Mouse (Mus musculus) heart, adult 2 months (tissue): ENCODE data around the gene Acap3. TPM values are rescaled to one million over a fixed set of nuclear protein-coding genes. Genes with fewer than 3 reads are reported as not detected.
A peak's percentile ranks its signal among the peaks of the same experiment; 100 is the strongest.

Source experiments
- DNase-seq, 2 experiments: peaks; one replicate each; pipeline ENCODE4 v3.0.0; 2021
- H3K27ac ChIP-seq: fragments of 200-600 bp; 2 replicates; pipeline ENCODE4 v1.8.1; 2022
- H3K27me3 ChIP-seq: fragments of 200-500 bp; 2 replicates; pipeline ENCODE4 v1.6.1; 2012; ENCODE audit warnings: mild to moderate bottlenecking, low read length, inconsistent platforms, mixed read lengths; ENCODE audit not compliant: control insufficient read depth, insufficient read depth
- H3K36me3 ChIP-seq: fragments of 200-500 bp; 2 replicates; pipeline ENCODE4 v1.6.1; 2012; ENCODE audit warnings: low read length, inconsistent platforms; ENCODE audit not compliant: control insufficient read depth, insufficient read depth
- H3K4me1 ChIP-seq: fragments of 200-500 bp; 2 replicates; pipeline ENCODE4 v1.6.1; 2011; ENCODE audit warnings: low read length; ENCODE audit not compliant: control insufficient read depth, insufficient read depth
- H3K4me3 ChIP-seq: fragments of 200-600 bp; 2 replicates; pipeline ENCODE4 v1.8.1; 2022
- H3K79me2 ChIP-seq: fragments of 200-500 bp; replicated peaks from 2 replicates; pipeline ENCODE4 v1.6.1; 2012; ENCODE audit warnings: mild to moderate bottlenecking, inconsistent platforms, low read length, moderate library complexity, mixed read lengths; ENCODE audit not compliant: control insufficient read depth, insufficient read depth
- H3K9ac ChIP-seq: fragments of 200-500 bp; 2 replicates; pipeline ENCODE4 v1.6.1; 2012; ENCODE audit warnings: low read depth, mild to moderate bottlenecking, control low read depth, inconsistent platforms, low read length, mixed read lengths
- CTCF ChIP-seq: fragments of 200-600 bp; IDR thresholded peaks from 2 replicates; pipeline ENCODE4 v1.8.1; 2022; ENCODE audit warnings: antibody characterized with exemption, mild to moderate bottlenecking, moderate library complexity
- EP300 ChIP-seq: fragments of 200-500 bp; IDR thresholded peaks from 2 replicates; pipeline ENCODE4 v1.6.1; 2011; ENCODE audit warnings: low read depth, low read length, control low read depth; ENCODE audit not compliant: insufficient read depth
- POLR2A ChIP-seq: fragments of 200-500 bp; IDR thresholded peaks from 2 replicates; pipeline ENCODE4 v1.6.1; 2011; ENCODE audit warnings: mild to moderate bottlenecking, low read depth, low read length, control low read depth; ENCODE audit not compliant: insufficient read depth
- WGBS: fragments of 180-500 bp; shearing (Covaris S2); methylation state at CpG from one replicate; pipeline ENCODE4 v1.1.7; 2018; 5-methylcytosine and 5-hydroxymethylcytosine counted together
- intact Hi-C: fragments of 180-260 bp; cut with DNase I; formaldehyde crosslinking; loops from one replicate; pipeline ENCODE4 v1.15.1; 2025
- polyA plus RNA-seq: library from polyadenylated mRNA; depleted of rRNA; stranded (reverse); fragments of >200 nt; gene quantifications from 2 replicates; pipeline ENCODE4 v1.2.3, GENCODE M21; 2012
- total RNA-seq, 2 experiments: library from RNA; stranded (reverse); gene quantifications; 2 replicates each; pipeline ENCODE4 v1.2.3; 2021

Acap3 gene
- total and polyA plus RNA-seq, 3 experiments = 9.7 to 19.2 (median 11.3) TPM

- intact Hi-C loops = no loop called here
- no peak overlapping the region for H3K27ac ChIP-seq
- DNase-seq = peak; percentile 1 to 15
- peaks cover 10% of the 10 kb centered on the region; the same call in 1 of the 2 replicates for H3K79me2 ChIP-seq
- 88% methylated on average over 5 of the region's 5 CpGs for WGBS
- peaks cover 18% of the 10 kb centered on the region for H3K4me1 ChIP-seq
- no peaks in the 10 kb centered on the region; the same call in 1 of the 2 replicates for H3K36me3 ChIP-seq
- H3K27me3 ChIP-seq = no peaks in the 10 kb centered on the region
- no peak overlapping the region for H3K9ac ChIP-seq
- TF ChIP-seq POLR2A = no peak
- TF ChIP-seq EP300 = no peak
- no peak for TF ChIP-seq CTCF
- no peak overlapping the region for H3K4me3 ChIP-seq
Measured at GRCm38 (mm10) chr4:155889316-155889715, 2.3 kb upstream of the Acap3 start.

GRCm38 (mm10) chr4:155891011-155891471 is 581 bp upstream of the Acap3 start:
- no peak for DNase-seq
- peaks cover 3% of the 10 kb centered on the region for H3K36me3 ChIP-seq
- TF ChIP-seq EP300 (no peak), POLR2A (no peak), CTCF (no peak)
- intact Hi-C loops = loop anchor here (5.0 kb wide), 1 partner anchor 221 kb away; no protein-coding TSS in a partner anchor
- H3K4me3 ChIP-seq = peak overlapping the region; percentile 96
- H3K27me3 ChIP-seq = no peaks in the 10 kb centered on the region
- peaks cover 26% of the 10 kb centered on the region for H3K4me1 ChIP-seq
- H3K27ac ChIP-seq = peak overlapping the region; percentile 96
- H3K79me2 ChIP-seq = peaks cover 10% of the 10 kb centered on the region; the same call in 1 of the 2 replicates
- H3K9ac ChIP-seq = peak overlapping the region; percentile 66
- WGBS = 1% methylated on average over 34 of the region's 34 CpGs

- peaks cover 3% of the 10 kb centered on the region for H3K36me3 ChIP-seq
- TF ChIP-seq EP300 (no peak), POLR2A (peak; percentile 49), CTCF (peak; percentile 54)
- peaks cover 27% of the 10 kb centered on the region for H3K4me1 ChIP-seq
- under 1% methylated on average over 55 of the region's 56 CpGs for WGBS
- intact Hi-C loops = loop anchor here (2.0 to 5.0 kb wide), 3 partner anchors 23 to 220 kb away; partner anchors contain the start of genes Cptp, Ints11 and Ube2j2
- peaks cover 10% of the 10 kb centered on the region; the same call in 1 of the 2 replicates for H3K79me2 ChIP-seq
- H3K27me3 ChIP-seq = no peaks in the 10 kb centered on the region
- peak; percentile 90 to 92 for DNase-seq
- peak overlapping the region; percentile 98 for H3K9ac ChIP-seq
- H3K4me3 ChIP-seq = peak overlapping the region; percentile 96
- H3K27ac ChIP-seq = peak overlapping the region; percentile 96
Measured at GRCm38 (mm10) chr4:155892017-155892416, 395 bp downstream of the Acap3 start.

- no peak for TF ChIP-seq POLR2A
- no peak for TF ChIP-seq EP300
- Histone ChIP-seq H3K4me3 (peak overlapping the region; percentile 96), H3K36me3 (peaks cover 3% of the 10 kb centered on the region), H3K27ac (peak overlapping the region; percentile 96), H3K9ac (peak overlapping the region; percentile 98), H3K4me1 (peaks cover 27% of the 10 kb centered on the region), H3K79me2 (peaks cover 10% of the 10 kb centered on the region; the same call in 1 of the 2 replicates), H3K27me3 (no peaks in the 10 kb centered on the region)
- DNase-seq = no peak
- intact Hi-C loops = loop anchor here (2.0 to 5.0 kb wide), 3 partner anchors 24 to 220 kb away; partner anchors contain the start of genes Cptp, Ints11 and Ube2j2
- WGBS = 5% methylated on average over 37 of the region's 37 CpGs
Measured at GRCm38 (mm10) chr4:155892438-155893211, 1.0 kb downstream of the Acap3 start.

- DNase-seq = peak; percentile 2 to 15
- TF ChIP-seq CTCF = no peak
- TF ChIP-seq POLR2A = no peak
- no peak for TF ChIP-seq EP300
- Histone ChIP-seq H3K27me3 (no peaks in the 10 kb centered on the region), H3K36me3 (peaks cover 3% of the 10 kb centered on the region), H3K4me3 (peak overlapping the region; percentile 23; the same call in 1 of the 2 replicates), H3K4me1 (peaks cover 27% of the 10 kb centered on the region), H3K79me2 (peaks cover 10% of the 10 kb centered on the region; the same call in 1 of the 2 replicates), H3K27ac (peak overlapping the region; percentile 76), H3K9ac (peak overlapping the region; percentile 39)
- intact Hi-C loops = loop anchor here (2.0 to 5.0 kb wide), 3 partner anchors 24 to 219 kb away; partner anchors contain the start of genes Cptp, Ints11 and Ube2j2
- WGBS = 57% methylated on average over 8 of the region's 8 CpGs
Measured at GRCm38 (mm10) chr4:155893212-155893690, 1.6 kb downstream of the Acap3 start.
